Mouse (Mus musculus) C2C12 (cell line): ENCODE data around the gene Papln. TPM values are rescaled to one million over a fixed set of nuclear protein-coding genes. Genes with fewer than 3 reads are reported as not detected.

Experiments used
- H3K27me3 ChIP-seq: one replicate; pipeline ENCODE4 v1.6.1; 2011; ENCODE audit not compliant: control insufficient read depth, insufficient read depth, insufficient read length
- H3K36me3 ChIP-seq: one replicate; pipeline ENCODE4 v1.6.1; 2011; ENCODE audit not compliant: control insufficient read depth, insufficient read depth
- H3K4me3 ChIP-seq: one replicate; pipeline ENCODE4 v1.5.1; 2011; ENCODE audit warnings: mild to moderate bottlenecking, control low read depth; ENCODE audit not compliant: poor library complexity, insufficient read depth, severe bottlenecking
- H3K79me2 ChIP-seq: one replicate; pipeline ENCODE4 v1.6.1; 2011; ENCODE audit not compliant: control insufficient read depth, insufficient read depth
- H3K79me3 ChIP-seq: one replicate; pipeline ENCODE4 v1.6.1; 2011; ENCODE audit warnings: low read depth, control low read depth
- H3ac ChIP-seq: one replicate; pipeline ENCODE3; 2011; ENCODE audit warnings: low read depth; ENCODE audit not compliant: control insufficient read depth, insufficient read length
- CEBPB ChIP-seq: IDR thresholded peaks from one replicate; pipeline ENCODE4 v1.6.1; 2011; ENCODE audit warnings: low read depth, mild to moderate bottlenecking, control low read depth, moderate library complexity
- CTCF ChIP-seq: IDR thresholded peaks from one replicate; pipeline ENCODE4 v1.5.1; 2011; ENCODE audit not compliant: control insufficient read depth, insufficient read depth, insufficient read length
- FOSL1 ChIP-seq: IDR thresholded peaks from one replicate; pipeline ENCODE4 v1.8.0; 2011; ENCODE audit warnings: mild to moderate bottlenecking, low read length; ENCODE audit not compliant: poor library complexity, insufficient read depth, severe bottlenecking
- MAX ChIP-seq: IDR thresholded peaks from one replicate; pipeline ENCODE4 v1.6.1; 2011; ENCODE audit warnings: mild to moderate bottlenecking, control low read depth
- MYOD1 ChIP-seq: IDR thresholded peaks from one replicate; pipeline ENCODE4 v1.6.1; 2011; ENCODE audit warnings: low read depth; ENCODE audit not compliant: control insufficient read depth, insufficient read length
- MYOG ChIP-seq: IDR thresholded peaks from one replicate; pipeline ENCODE4 v1.6.1; 2011; ENCODE audit not compliant: control insufficient read depth, insufficient read length; ENCODE audit errors: extremely low read depth
- USF1 ChIP-seq: IDR thresholded peaks from one replicate; pipeline ENCODE4 v1.6.1; 2011; ENCODE audit warnings: low read depth, mild to moderate bottlenecking, control low read depth, moderate library complexity
- polyA plus RNA-seq: library from polyadenylated mRNA; unstranded; fragments of >200 nt; fragmentation: generic; extraction: Trizol; gene quantifications from one replicate; pipeline ENCODE4 v1.2.1, GENCODE M21; 2012; ENCODE audit warnings: missing spikeins

Papln gene
- polyA plus RNA-seq, 1 experiment, result not detected

- TF ChIP-seq CEBPB (no peak), CTCF (no peak), MYOD1 (no peak), USF1 (no peak)
These were observed 3.2 kb upstream of the Papln start for GRCm38 (mm10) chr12:83760201-83760600.

GRCm38 (mm10) chr12:83762706-83763105 is 728 bp upstream of the Papln start:
- Histone ChIP-seq H3K4me3 (no peak overlapping the region), H3K79me3 (no peaks in the 10 kb centered on the region), H3ac (no peak overlapping the region), H3K27me3 (no peaks in the 10 kb centered on the region), H3K36me3 (no peaks in the 10 kb centered on the region), H3K79me2 (no peaks in the 10 kb centered on the region)
- TF ChIP-seq MAX, result no peak
- no peak for TF ChIP-seq CTCF
- no peak for TF ChIP-seq MYOD1
- no peak for TF ChIP-seq FOSL1
- no peak for TF ChIP-seq CEBPB
- TF ChIP-seq MYOG, result no peak
- no peak for TF ChIP-seq USF1

More at GRCm38 (mm10) chr12:83760201-83760600, 3.2 kb upstream of the Papln start:
- H3K79me2 ChIP-seq, result no peaks in the 10 kb centered on the region
- no peak overlapping the region for H3ac ChIP-seq
- H3K36me3 ChIP-seq, result no peaks in the 10 kb centered on the region
- no peaks in the 10 kb centered on the region for H3K79me3 ChIP-seq
- H3K4me3 ChIP-seq, result no peak overlapping the region
- H3K27me3 ChIP-seq, result no peaks in the 10 kb centered on the region

GRCm38 (mm10) chr12:83764044-83764365 is 571 bp downstream of the Papln start:
- TF ChIP-seq MAX, result no peak
- TF ChIP-seq USF1, result no peak
- TF ChIP-seq MYOG, result no peak
- no peak for TF ChIP-seq CTCF
- TF ChIP-seq MYOD1, result no peak
- TF ChIP-seq CEBPB, result no peak
- TF ChIP-seq FOSL1, result no peak
- no peak overlapping the region for H3K4me3 ChIP-seq
- H3K79me3 ChIP-seq, result no peaks in the 10 kb centered on the region
- H3K27me3 ChIP-seq, result no peaks in the 10 kb centered on the region
- H3K36me3 ChIP-seq, result no peaks in the 10 kb centered on the region
- H3ac ChIP-seq, result no peak overlapping the region
- no peaks in the 10 kb centered on the region for H3K79me2 ChIP-seq

GRCm38 (mm10) chr12:83764519-83764918 is 1.1 kb downstream of the Papln start:
- Histone ChIP-seq H3K27me3 (no peaks in the 10 kb centered on the region), H3K79me3 (no peaks in the 10 kb centered on the region), H3ac (no peak overlapping the region), H3K79me2 (no peaks in the 10 kb centered on the region), H3K36me3 (no peaks in the 10 kb centered on the region), H3K4me3 (no peak overlapping the region)
- TF ChIP-seq MYOG (no peak), MYOD1 (no peak), CTCF (no peak), USF1 (no peak)

- H3K36me3 ChIP-seq, result no peaks in the 10 kb centered on the region
- no peak overlapping the region for H3ac ChIP-seq
- TF ChIP-seq FOSL1 (no peak), CEBPB (no peak)
- no peaks in the 10 kb centered on the region for H3K79me3 ChIP-seq
- no peak overlapping the region for H3K4me3 ChIP-seq
- H3K27me3 ChIP-seq, result no peaks in the 10 kb centered on the region
- no peaks in the 10 kb centered on the region for H3K79me2 ChIP-seq
These were observed 2.6 kb downstream of the Papln start for GRCm38 (mm10) chr12:83765965-83766603.

DNA sequence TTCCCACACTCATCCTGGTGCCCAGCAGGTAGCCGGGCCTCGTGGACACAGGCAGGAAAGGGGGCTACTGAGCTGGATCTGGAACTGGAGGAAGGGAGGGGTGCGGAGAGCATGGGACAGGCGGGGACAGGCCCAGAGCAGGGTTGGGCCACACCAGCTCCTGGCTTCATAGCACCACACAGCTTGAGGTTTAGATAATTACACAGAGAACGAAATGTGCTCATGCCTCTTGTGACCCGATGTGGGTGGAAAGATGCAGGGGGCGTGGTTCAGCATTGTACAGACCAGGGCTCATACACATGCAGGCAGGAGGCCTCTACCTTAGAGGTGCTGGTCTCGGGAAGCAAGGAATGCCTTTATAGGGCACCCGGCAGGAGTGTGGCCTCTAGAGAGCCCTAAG is 4.4 kb downstream of the Papln start:
- no peaks in the 10 kb centered on the region for H3K36me3 ChIP-seq
- H3ac ChIP-seq, result no peak overlapping the region
- no peaks in the 10 kb centered on the region for H3K79me2 ChIP-seq
- no peaks in the 10 kb centered on the region for H3K27me3 ChIP-seq
- TF ChIP-seq USF1, result no peak
- TF ChIP-seq MYOG, result no peak
- no peak overlapping the region for H3K4me3 ChIP-seq
- H3K79me3 ChIP-seq, result no peaks in the 10 kb centered on the region
